10 mouse cellular contexts compared by ENCODE assay signal in the genomic region with DNA sequence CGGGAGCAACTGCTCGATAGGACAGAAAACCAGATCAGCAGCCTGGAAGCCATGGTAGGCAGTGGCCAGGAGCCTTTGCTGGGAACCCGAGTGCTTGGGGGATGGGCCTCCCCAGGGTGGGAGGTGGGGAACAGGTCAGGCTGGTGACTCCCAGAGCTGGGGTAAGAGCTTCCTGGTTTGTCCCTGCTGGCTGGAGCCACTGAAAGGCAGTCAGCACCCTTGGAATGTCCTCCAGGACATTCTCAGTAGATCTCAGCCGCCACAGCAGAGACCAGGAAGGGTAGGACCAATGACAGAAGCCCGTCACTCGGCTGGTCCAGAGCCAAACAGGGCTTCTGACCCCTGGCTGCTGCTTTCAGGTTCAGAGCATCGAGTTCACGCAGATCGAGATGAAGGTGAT. TPM values are rescaled to one million over a fixed set of nuclear protein-coding genes. Genes with fewer than 3 reads are reported as not detected.
DNase-seq lines count a peak whose midpoint lies in the region; ATAC-seq lines count a peak whose summit lies in the region.
"Had no signal": no experiment of that assay in that cellular context is flagged by ENCODE, and none has a peak within 500 bp of the region (broad histone marks: within the 10 kb centered on the region; RNA-seq: fewer than 3 reads in every experiment).

No protein-coding gene starts in this region.

- H3K9me3 ChIP-seq in heart, embryonic 10.5 days: no peaks in the 10 kb centered on the region
- no peaks in the 10 kb centered on the region for H3K9me3 ChIP-seq in midbrain, embryonic 13.5 days
- H3K9me3 ChIP-seq in midbrain, embryonic 11.5 days (ENCODE audit: control insufficient read depth, low read length): no peaks in the 10 kb centered on the region
- H3K9me3 ChIP-seq in stomach, embryonic 14.5 days (ENCODE audit: control insufficient read depth, low read depth, low read length): no peaks in the 10 kb centered on the region

- H3K36me3 ChIP-seq in heart, embryonic 10.5 days: peaks cover 48% of the 10 kb centered on the region
- H3K36me3 ChIP-seq in midbrain, embryonic 13.5 days: peaks cover 43% of the 10 kb centered on the region
- peaks cover 11% of the 10 kb centered on the region; the same call in 1 of the 2 replicates for H3K36me3 ChIP-seq in midbrain, embryonic 11.5 days (ENCODE audit: control insufficient read depth, insufficient read depth, low read length)
- peaks cover 26% of the 10 kb centered on the region for H3K36me3 ChIP-seq in stomach, embryonic 14.5 days (ENCODE audit: control insufficient read depth, insufficient read depth, low read length)

- intact Hi-C loops in heart, postnatal 14 days (cut with DNase I): no loop called here

- no peak for ATAC-seq in midbrain, embryonic 13.5 days
- ATAC-seq in midbrain, embryonic 11.5 days (ENCODE audit: low FRiP score): no peak
- no peak for ATAC-seq in stomach, embryonic 14.5 days (ENCODE audit: insufficient number of reproducible peaks, insufficient read depth, low FRiP score, low read depth)
- no peak for ATAC-seq in megakaryocyte-erythroid progenitor cell, adult 5-6 weeks (replicated peaks; ENCODE audit: low FRiP score, low TSS enrichment, poor library complexity, severe bottlenecking)
- ATAC-seq: CD4-positive, CD25-positive, alpha-beta regulatory T cell, adult 4 months had no signal

- no peak overlapping the region for H3K9ac ChIP-seq in midbrain, embryonic 13.5 days (replicated peaks)
- H3K9ac ChIP-seq in midbrain, embryonic 11.5 days (ENCODE audit: low read length): no peak overlapping the region
- no peak overlapping the region for H3K9ac ChIP-seq in stomach, embryonic 14.5 days (replicated peaks; ENCODE audit: low read depth, low read length)

- no peak for DNase-seq in heart, embryonic 10.5 days (ENCODE audit: low spot score)
- DNase-seq in heart, postnatal 14 days: no peak
- DNase-seq in midbrain, embryonic 11.5 days (ENCODE audit: low spot score, missing footprints): no peak
- peak; percentile 65 for DNase-seq in kidney, postnatal 10 days
- no peak for DNase-seq in urinary bladder, postnatal 14 days (ENCODE audit: low spot score)
- DNase-seq: cerebellum, postnatal 25 days had no signal

- peak overlapping the region; percentile 98 for H3K4me3 ChIP-seq in heart, embryonic 10.5 days
- no peak overlapping the region for H3K4me3 ChIP-seq in midbrain, embryonic 13.5 days (replicated peaks)
- no peak overlapping the region for H3K4me3 ChIP-seq in midbrain, embryonic 11.5 days (ENCODE audit: low read depth, low read length)
- H3K4me3 ChIP-seq in stomach, embryonic 14.5 days (ENCODE audit: low read depth, low read length): no peak overlapping the region

- WGBS in heart, embryonic 10.5 days: 81% methylated on average over 9 of the region's 9 CpGs
- 91% methylated on average over 9 of the region's 9 CpGs for whole genome bisulfite sequencing in midbrain, embryonic 13.5 days
- WGBS in midbrain, embryonic 11.5 days: 88% methylated on average over 9 of the region's 9 CpGs
- 85% methylated on average over 9 of the region's 9 CpGs for WGBS in stomach, embryonic 14.5 days

- peaks cover 46% of the 10 kb centered on the region for H3K4me1 ChIP-seq in heart, embryonic 10.5 days
- H3K4me1 ChIP-seq in midbrain, embryonic 13.5 days (replicated peaks): peaks cover 30% of the 10 kb centered on the region
- peaks cover 19% of the 10 kb centered on the region for H3K4me1 ChIP-seq in midbrain, embryonic 11.5 days (ENCODE audit: control insufficient read depth, insufficient read depth, low read length)
- peaks cover 28% of the 10 kb centered on the region for H3K4me1 ChIP-seq in stomach, embryonic 14.5 days (ENCODE audit: control insufficient read depth, insufficient read depth, low read length)

- peak overlapping the region; percentile 56 for H3K27ac ChIP-seq in heart, embryonic 10.5 days
- no peak overlapping the region for H3K27ac ChIP-seq in midbrain, embryonic 13.5 days
- no peak overlapping the region for H3K27ac ChIP-seq in midbrain, embryonic 11.5 days (ENCODE audit: low read depth, low read length)
- H3K27ac ChIP-seq in stomach, embryonic 14.5 days (ENCODE audit: low read length): peak overlapping the region; percentile 6; the same call in 1 of the 2 replicates

- no peaks in the 10 kb centered on the region for H3K27me3 ChIP-seq in heart, embryonic 10.5 days (ENCODE audit: insufficient read depth, poor library complexity, severe bottlenecking)
- H3K27me3 ChIP-seq in midbrain, embryonic 13.5 days: no peaks in the 10 kb centered on the region
- H3K27me3 ChIP-seq in midbrain, embryonic 11.5 days (ENCODE audit: control insufficient read depth, insufficient read depth, low read length): no peaks in the 10 kb centered on the region
- no peaks in the 10 kb centered on the region for H3K27me3 ChIP-seq in stomach, embryonic 14.5 days (ENCODE audit: control insufficient read depth, insufficient read depth, low read length)

- peak overlapping the region; percentile 99; the same call in 1 of the 2 replicates for H3K4me2 ChIP-seq in midbrain, embryonic 13.5 days (replicated peaks)
- no peak overlapping the region for H3K4me2 ChIP-seq in midbrain, embryonic 11.5 days
- no peak overlapping the region for H3K4me2 ChIP-seq in stomach, embryonic 14.5 days (replicated peaks; ENCODE audit: low read depth, low read length)

RNA-seq across cellular contexts. Expression of a gene that starts 2.4 kb away (rescaled TPM):
- polyA plus RNA-seq in heart, embryonic 10.5 days (2016; fragmentation: Nextera tagmentation; extraction: Ambion mirVana): 86.7 and 96.6 TPM in 2 replicates
- total RNA-seq in heart, postnatal 14 days (2021): 10 to 100 TPM; 28.2 to 30.3 TPM
- polyA plus RNA-seq in midbrain, embryonic 13.5 days (2015; fragmentation: Nextera tagmentation; extraction: Ambion mirVana): 107 and 112 TPM in 2 replicates
- polyA plus RNA-seq in midbrain, embryonic 11.5 days (2014; fragmentation: Nextera tagmentation; extraction: Ambion mirVana): 85.4 and 91.8 TPM in 2 replicates
- polyA plus RNA-seq in stomach, embryonic 14.5 days (2014; fragmentation: Nextera tagmentation; extraction: Ambion mirVana): 85.9 and 89.5 TPM in 2 replicates
- total RNA-seq in megakaryocyte-erythroid progenitor cell, adult 5-6 weeks (2014; fragmentation: Nextera tagmentation): 13.6 and 25.2 TPM in 2 replicates
- 17.7 and 92.3 TPM in 2 replicates for total RNA-seq in megakaryocyte-erythroid progenitor cell, adult 5-6 weeks (2017)

RNA-seq across cellular contexts. Expression of a gene that starts 26.9 kb away (rescaled TPM):
- 11.6 and 13.1 TPM in 2 replicates for polyA plus RNA-seq in heart, embryonic 10.5 days (2016; fragmentation: Nextera tagmentation; extraction: Ambion mirVana)
- total RNA-seq in heart, postnatal 14 days (2021): 10 to 100 TPM in 1 of 2 experiments, 1 to 10 TPM in 1; 9.2 to 10.3 TPM
- 9.2 and 10.0 TPM in 2 replicates for polyA plus RNA-seq in midbrain, embryonic 13.5 days (2015; fragmentation: Nextera tagmentation; extraction: Ambion mirVana)
- 9.0 and 9.8 TPM in 2 replicates for polyA plus RNA-seq in midbrain, embryonic 11.5 days (2014; fragmentation: Nextera tagmentation; extraction: Ambion mirVana)
- polyA plus RNA-seq in stomach, embryonic 14.5 days (2014; fragmentation: Nextera tagmentation; extraction: Ambion mirVana): 27.6 and 28.0 TPM in 2 replicates
- total RNA-seq in megakaryocyte-erythroid progenitor cell, adult 5-6 weeks (2014; fragmentation: Nextera tagmentation): 1.0 and 2.3 TPM in 2 replicates
- 1.5 and 17.7 TPM in 2 replicates for total RNA-seq in megakaryocyte-erythroid progenitor cell, adult 5-6 weeks (2017)

Comparison
In these comparisons a context has a peak if more than half of its experiments do, and no peak if none do; other contexts are left out.
1. H3K27ac ChIP-seq: peak in heart, embryonic 10.5 days (single experiment) and stomach, embryonic 14.5 days (single experiment); none in midbrain, embryonic 13.5 days (single experiment) and midbrain, embryonic 11.5 days (single experiment).